Mouse (Mus musculus): ENCODE measurements around the gene Gm38392. TPM values are rescaled to one million over a fixed set of nuclear protein-coding genes. Genes with fewer than 3 reads are reported as not detected.

Gene Gm38392
- 0.15 and 0.20 TPM in 2 replicates for polyA plus RNA-seq (2012; rRNA removed)

GRCm38 (mm10) chr3:88287110-88287509 lies at the start of gene Gm38392:
TSS of gene Gm38392 (minus strand) at chr3:88287210.

GRCm38 (mm10) chr3:88336058-88337013 lies 49.3 kb upstream of the Gm38392 start, which contains the start of the genes Tmem79 and Smg5:
TSS of gene Tmem79 (minus strand) at chr3:88336148.
TSS of gene Smg5 (plus strand) at chr3:88336260.

GRCm38 (mm10) chr3:88324951-88325405 lies 38.0 kb upstream of the Gm38392 start, which contains the start of gene Glmp:
TSS of gene Glmp (plus strand) at chr3:88325023.

DNA sequence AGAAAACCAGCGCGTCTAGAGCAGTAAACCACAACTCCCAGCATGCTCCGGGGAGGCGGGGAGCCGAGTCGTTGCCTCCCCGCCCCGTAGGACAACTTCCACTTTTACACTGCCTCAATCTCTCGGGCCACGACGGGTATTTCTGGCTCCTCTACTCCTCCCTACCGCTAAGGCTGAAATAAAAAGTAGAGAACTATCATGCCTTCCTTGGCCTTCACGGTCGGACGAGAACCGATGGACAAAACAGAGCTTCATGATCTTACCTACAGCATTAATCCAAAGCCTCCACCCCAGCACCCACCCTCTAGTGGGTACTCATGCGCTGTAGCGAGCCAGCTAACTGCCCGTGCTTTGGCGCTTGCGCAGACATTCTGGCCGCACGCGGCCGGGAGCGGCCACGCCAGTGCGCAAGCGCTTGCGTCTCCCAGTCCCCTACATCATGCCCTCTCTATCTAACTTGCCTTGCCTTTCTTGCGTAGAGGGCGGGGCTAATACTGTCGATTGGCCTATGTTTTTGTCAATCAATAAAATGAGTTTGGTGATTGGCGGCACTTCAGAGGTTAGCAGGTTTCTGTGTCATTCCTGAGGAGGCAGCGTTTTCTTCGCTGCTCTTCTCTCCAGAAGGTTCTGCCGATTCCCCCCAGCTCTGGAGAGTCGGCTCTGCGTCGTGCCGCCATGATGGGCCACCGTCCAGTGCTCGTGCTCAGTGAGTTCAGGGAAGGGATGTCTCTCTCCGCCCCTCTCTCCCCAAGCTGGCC lies 9.7 kb upstream of the Gm38392 start, which contains the start of the genes Tsacc and Cct3:
Gene Tsacc, minus strand, starts transcription at position 439 of the 758 bp plus-strand sequence.
Gene Cct3, plus strand, starts transcription at position 556 of the 758 bp plus-strand sequence.

DNA sequence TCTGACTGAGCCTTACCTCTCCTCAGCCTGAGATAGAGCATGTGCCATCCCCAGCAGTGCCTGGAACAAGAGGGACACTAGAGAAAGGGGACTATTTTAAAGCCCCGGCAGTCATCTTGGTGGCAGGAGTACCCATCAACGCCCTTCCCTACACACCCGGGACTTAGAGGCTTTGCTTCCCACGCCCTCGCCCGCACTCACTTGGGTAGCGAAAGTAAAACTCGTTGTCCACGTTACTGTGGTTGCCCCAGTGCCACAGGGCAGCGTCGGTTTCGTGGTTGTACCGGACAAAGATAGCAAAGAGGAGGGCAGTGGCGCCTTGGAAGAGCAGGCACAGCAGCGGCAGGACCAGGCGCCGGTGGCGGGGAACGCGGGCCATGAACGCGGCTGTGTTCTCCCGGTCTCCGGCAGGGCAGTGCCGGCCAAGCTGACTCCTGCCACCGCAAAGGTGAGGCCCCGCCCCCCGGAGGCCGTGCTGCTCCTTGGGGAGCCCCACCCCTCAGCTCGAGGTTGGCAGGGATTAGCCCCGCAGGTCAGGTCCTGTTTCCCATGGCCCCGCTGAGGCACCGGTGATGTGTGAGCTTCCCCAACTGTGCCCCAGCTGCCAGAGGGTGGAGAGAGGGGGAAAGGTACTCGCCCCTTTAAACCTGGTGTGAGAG lies 32.6 kb downstream of the Gm38392 start, which contains the start of gene Rhbg:
Gene Rhbg, minus strand, starts transcription at position 442 of the 659 bp plus-strand sequence.

Other genes with a start within 250 kb of the Gm38392 start
- 22.8 and 45.2 TPM in 2 replicates for gene Gpatch4, start 244.1 kb downstream of the Gm38392 start, polyA plus RNA-seq (2012; rRNA removed)
- gene Naxe, start 228.7 kb downstream of the Gm38392 start, polyA plus RNA-seq (2012; rRNA removed) = 59.9 and 77.1 TPM in 2 replicates
- not detected in 2 replicates for gene Ttc24, start 208.9 kb downstream of the Gm38392 start, polyA plus RNA-seq (2012; rRNA removed)
- 23.1 and 28.6 TPM in 2 replicates for gene Iqgap3, start 205.2 kb downstream of the Gm38392 start, polyA plus RNA-seq (2012; rRNA removed)
- 22.3 and 32.4 TPM in 2 replicates for gene Mef2d, start 144.8 kb downstream of the Gm38392 start, polyA plus RNA-seq (2012; rRNA removed)
- 0.49 and 0.53 TPM in 2 replicates for gene Rhbg, start 32.5 kb downstream of the Gm38392 start, polyA plus RNA-seq (2012; rRNA removed)
- gene Tsacc, start 9.8 kb upstream of the Gm38392 start, polyA plus RNA-seq (2012; rRNA removed) = 3.8 and 6.7 TPM in 2 replicates
- gene Cct3, start 9.9 kb upstream of the Gm38392 start, polyA plus RNA-seq (2012; rRNA removed) = 479 and 533 TPM in 2 replicates
- gene Glmp, start 37.8 kb upstream of the Gm38392 start, polyA plus RNA-seq (2012; rRNA removed) = 55.2 and 76.1 TPM in 2 replicates
- 2.0 TPM in 2 replicates for gene Tmem79, start 48.9 kb upstream of the Gm38392 start, polyA plus RNA-seq (2012; rRNA removed)
- 111 and 112 TPM in 2 replicates for gene Smg5, start 49.0 kb upstream of the Gm38392 start, polyA plus RNA-seq (2012; rRNA removed)
- 1.4 and 1.9 TPM in 2 replicates for gene Paqr6, start 77.4 kb upstream of the Gm38392 start, polyA plus RNA-seq (2012; rRNA removed)
- gene Bglap3, start 85.5 kb upstream of the Gm38392 start, polyA plus RNA-seq (2012; rRNA removed) = 0.06 and 0.25 TPM in 2 replicates
- not detected in 2 replicates for gene Bglap2, start 91.5 kb upstream of the Gm38392 start, polyA plus RNA-seq (2012; rRNA removed)
- gene Bglap, start 97.3 kb upstream of the Gm38392 start, polyA plus RNA-seq (2012; rRNA removed) = 0.20 and 1.0 TPM in 2 replicates
- gene Pmf1, start 123.1 kb upstream of the Gm38392 start, polyA plus RNA-seq (2012; rRNA removed) = 105 and 106 TPM in 2 replicates
- 16.7 and 19.8 TPM in 2 replicates for gene Slc25a44, start 137.9 kb upstream of the Gm38392 start, polyA plus RNA-seq (2012; rRNA removed)
- 10.6 and 14.6 TPM in 2 replicates for gene Sema4a, start 174.0 kb upstream of the Gm38392 start, polyA plus RNA-seq (2012; rRNA removed)
- gene Lmna, start 222.7 kb upstream of the Gm38392 start, polyA plus RNA-seq (2012; rRNA removed) = 22.5 and 24.7 TPM in 2 replicates
- 70.1 and 73.6 TPM in 2 replicates for gene Mex3a, start 245.2 kb upstream of the Gm38392 start, polyA plus RNA-seq (2012; rRNA removed)

All from central nervous system, embryonic 11.5 days (tissue).